Mouse (Mus musculus) megakaryocyte, embryonic 14.5 days (primary cell): ENCODE data around the gene Hoxc6. TPM values are rescaled to one million over a fixed set of nuclear protein-coding genes. Genes with fewer than 3 reads are reported as not detected.

ENCODE experiments used
- H3K27me3 ChIP-seq: replicated peaks from 2 replicates; pipeline ENCODE3; 2012; ENCODE audit warnings: inconsistent platforms
- H3K36me3 ChIP-seq: replicated peaks from 2 replicates; pipeline ENCODE3; 2012; ENCODE audit warnings: low read length, inconsistent platforms, mixed read lengths
- H3K4me1 ChIP-seq: 2 replicates; pipeline ENCODE4 v1.6.1; 2012; ENCODE audit warnings: inconsistent platforms
- H3K4me3 ChIP-seq: replicated peaks from 2 replicates; pipeline ENCODE3; 2012; ENCODE audit warnings: moderate library complexity, mild to moderate bottlenecking, inconsistent platforms
- H3K9me3 ChIP-seq: 2 replicates; pipeline ENCODE4 v1.6.1; 2012; ENCODE audit warnings: inconsistent platforms
- FLI1 ChIP-seq: IDR thresholded peaks from 2 replicates; pipeline ENCODE4 v1.6.1; 2012; ENCODE audit warnings: low read length, inconsistent platforms, mixed read lengths
- GATA1 ChIP-seq: IDR thresholded peaks from 3 replicates; pipeline ENCODE4 v1.6.1; 2012; ENCODE audit warnings: mixed read lengths, low read length, inconsistent platforms, borderline replicate concordance
- polyA plus RNA-seq: library from polyadenylated mRNA; stranded (reverse); fragments of >175 nt; gene quantifications from 2 replicates; pipeline ENCODE4 v1.2.3, GENCODE M21; 2012; ENCODE audit warnings: low replicate concordance; ENCODE audit not compliant: insufficient read depth

The Hoxc6 gene
- polyA plus RNA-seq, 1 experiment: not detected

GRCm38 (mm10) chr15:103010112-103010846, 12.2 kb downstream of the Hoxc6 start:
- Histone ChIP-seq H3K4me3 (no peak overlapping the region), H3K4me1 (peaks cover 31% of the 10 kb centered on the region), H3K27me3 (peaks cover 98% of the 10 kb centered on the region), H3K9me3 (no peaks in the 10 kb centered on the region), H3K36me3 (no peaks in the 10 kb centered on the region)
- no peak for TF ChIP-seq FLI1
- no peak for TF ChIP-seq GATA1

GRCm38 (mm10) chr15:103010847-103011555, 12.9 kb downstream of the Hoxc6 start:
- no peak for TF ChIP-seq FLI1
- no peak for TF ChIP-seq GATA1
- Histone ChIP-seq H3K4me1 (peaks cover 31% of the 10 kb centered on the region), H3K27me3 (peaks cover 98% of the 10 kb centered on the region), H3K4me3 (no peak overlapping the region), H3K9me3 (no peaks in the 10 kb centered on the region), H3K36me3 (no peaks in the 10 kb centered on the region)

- peaks cover 98% of the 10 kb centered on the region for H3K27me3 ChIP-seq
- TF ChIP-seq FLI1 (no peak), GATA1 (no peak)
- no peak overlapping the region for H3K4me3 ChIP-seq
- H3K36me3 ChIP-seq: no peaks in the 10 kb centered on the region
- H3K9me3 ChIP-seq: no peaks in the 10 kb centered on the region
- peaks cover 31% of the 10 kb centered on the region for H3K4me1 ChIP-seq
Observed at GRCm38 (mm10) chr15:103011928-103012486, 13.9 kb downstream of the Hoxc6 start.

- Histone ChIP-seq H3K9me3 (no peaks in the 10 kb centered on the region), H3K4me1 (peaks cover 31% of the 10 kb centered on the region)
- TF ChIP-seq GATA1: no peak
Observed at GRCm38 (mm10) chr15:103013238-103013984, 15.4 kb downstream of the Hoxc6 start.

GRCm38 (mm10) chr15:103014166-103015008, 16.3 kb downstream of the Hoxc6 start:
- Histone ChIP-seq H3K36me3 (no peaks in the 10 kb centered on the region), H3K27me3 (peaks cover 99% of the 10 kb centered on the region), H3K4me1 (peaks cover 34% of the 10 kb centered on the region), H3K9me3 (no peaks in the 10 kb centered on the region), H3K4me3 (peak overlapping the region; percentile 82)
- TF ChIP-seq GATA1 (no peak), FLI1 (no peak)

More at GRCm38 (mm10) chr15:103013238-103013984, 15.4 kb downstream of the Hoxc6 start:
- peak overlapping the region; percentile 59 for H3K4me3 ChIP-seq
- peaks cover 98% of the 10 kb centered on the region for H3K27me3 ChIP-seq
- H3K36me3 ChIP-seq: no peaks in the 10 kb centered on the region

GRCm38 (mm10) chr15:103015009-103015399, 16.9 kb downstream of the Hoxc6 start:
- TF ChIP-seq FLI1 (no peak), GATA1 (no peak)
- Histone ChIP-seq H3K4me1 (peaks cover 33% of the 10 kb centered on the region), H3K4me3 (no peak overlapping the region), H3K9me3 (no peaks in the 10 kb centered on the region), H3K36me3 (no peaks in the 10 kb centered on the region), H3K27me3 (peaks cover 99% of the 10 kb centered on the region)

GRCm38 (mm10) chr15:103015406-103016166, 17.5 kb downstream of the Hoxc6 start:
- TF ChIP-seq FLI1 (no peak), GATA1 (no peak)
- H3K27me3 ChIP-seq: peaks cover 99% of the 10 kb centered on the region
- no peaks in the 10 kb centered on the region for H3K9me3 ChIP-seq
- H3K4me1 ChIP-seq: peaks cover 32% of the 10 kb centered on the region
- H3K36me3 ChIP-seq: no peaks in the 10 kb centered on the region
- H3K4me3 ChIP-seq: no peak overlapping the region

GRCm38 (mm10) chr15:103018636-103019035, 20.6 kb downstream of the Hoxc6 start, which contains the start of gene Hoxc4:
TSS of gene Hoxc4 (plus strand) at chr15:103018934.
- peaks cover 21% of the 10 kb centered on the region for H3K4me1 ChIP-seq
- no peak for TF ChIP-seq FLI1
- no peak for TF ChIP-seq GATA1
- H3K36me3 ChIP-seq: no peaks in the 10 kb centered on the region
- H3K27me3 ChIP-seq: peaks cover 97% of the 10 kb centered on the region
- H3K9me3 ChIP-seq: no peaks in the 10 kb centered on the region
- no peak within 1 kb of the TSS for H3K4me3 ChIP-seq
